Mouse (Mus musculus) mouse embryonic stem cell (cell line): ENCODE data around the gene Dyx1c1.

Experiments used
- in situ Hi-C, 2 experiments: fragments of 300-500 bp; cut with MboI; formaldehyde crosslinking; loops; 1 replicate in 1 of 2; 3 replicates in 1 of 2; pipeline ENCODE4 v1.14.3; 2019 to 2020; ENCODE audit warnings: low sequenced_read_pairs in 2 of 2, low pct_unique_long_range_greater_than_20kb in 1 of 2, mixed read lengths in 1 of 2; ENCODE audit not compliant: unreplicated experiment in 1 of 2

Dyx1c1 gene

GRCm38 (mm10) chr9:73005106-73005505, 46.5 kb downstream of the Dyx1c1 start:
- in situ Hi-C loops = no loop called here

- in situ Hi-C loops = no loop called here
Observed at GRCm38 (mm10) chr9:73006175-73006574, 47.6 kb downstream of the Dyx1c1 start.

GRCm38 (mm10) chr9:73008384-73008783, 49.8 kb downstream of the Dyx1c1 start:
- in situ Hi-C loops = no loop called here

- in situ Hi-C loops = no loop called here
Observed at GRCm38 (mm10) chr9:73012629-73013028, 54.0 kb downstream of the Dyx1c1 start.

- in situ Hi-C loops = no loop called here
Observed at GRCm38 (mm10) chr9:73014724-73015123, 56.1 kb downstream of the Dyx1c1 start.

GRCm38 (mm10) chr9:73019841-73020240, 61.3 kb downstream of the Dyx1c1 start:
- in situ Hi-C loops = no loop called here

- in situ Hi-C loops = no loop called here
Observed at GRCm38 (mm10) chr9:73020566-73021097, 62.0 kb downstream of the Dyx1c1 start.
